Mouse (Mus musculus) liver, embryonic 12.5 days (tissue): ENCODE measurements around the gene Cacng4. TPM values are rescaled to one million over a fixed set of nuclear protein-coding genes. Genes with fewer than 3 reads are reported as not detected.
A peak's percentile ranks its signal among the peaks of the same experiment; 100 is the strongest.

Experiments
- ATAC-seq: fragments of 200-750 bp; cut with Nextera tagmentation; 2 replicates; pipeline ENCODE4 v1.8.0; 2017; ENCODE audit warnings: moderate number of reproducible peaks, mild to moderate bottlenecking, moderate library complexity
- H3K27ac ChIP-seq: fragments of 300-500 bp; sonication (generic); 2 replicates; pipeline ENCODE4 v1.5.1; 2016; ENCODE audit warnings: mild to moderate bottlenecking
- H3K27me3 ChIP-seq: fragments of 300-500 bp; sonication (generic); replicated peaks from 2 replicates; pipeline ENCODE4 v1.6.1; 2016; ENCODE audit warnings: mild to moderate bottlenecking, moderate library complexity
- H3K36me3 ChIP-seq: fragments of 300-500 bp; sonication (generic); 2 replicates; pipeline ENCODE4 v1.6.1; 2016; ENCODE audit warnings: mild to moderate bottlenecking, moderate library complexity
- H3K4me1 ChIP-seq: fragments of 300-500 bp; sonication (generic); 2 replicates; pipeline ENCODE4 v1.6.1; 2016
- H3K4me2 ChIP-seq: fragments of 300-500 bp; sonication (generic); 2 replicates; pipeline ENCODE4 v1.6.1; 2016; ENCODE audit warnings: mild to moderate bottlenecking, moderate library complexity
- H3K4me3 ChIP-seq: fragments of 300-500 bp; sonication (generic); 2 replicates; pipeline ENCODE4 v1.5.1; 2016; ENCODE audit warnings: mild to moderate bottlenecking, moderate library complexity
- H3K9ac ChIP-seq: fragments of 300-500 bp; sonication (generic); 2 replicates; pipeline ENCODE4 v1.6.1; 2016; ENCODE audit warnings: mild to moderate bottlenecking, moderate library complexity
- H3K9me3 ChIP-seq: fragments of 300-500 bp; sonication (generic); replicated peaks from 2 replicates; pipeline ENCODE4 v1.6.1; 2016; ENCODE audit warnings: mild to moderate bottlenecking, moderate library complexity
- WGBS: fragments of 180-500 bp; shearing (Covaris S2); methylation state at CpG from one replicate; pipeline ENCODE4 v1.1.7; 2016; ENCODE audit not compliant: insufficient replicate concordance; 5-methylcytosine and 5-hydroxymethylcytosine counted together
- polyA plus RNA-seq: library from polyadenylated mRNA; unstranded; fragments of >200 nt; fragmentation: Nextera tagmentation; extraction: Ambion mirVana; gene quantifications from 2 replicates; pipeline ENCODE4 v1.2.1, GENCODE M21; 2016

Gene Cacng4
- polyA plus RNA-seq: 0.61 and 0.68 TPM in 2 replicates

DNA sequence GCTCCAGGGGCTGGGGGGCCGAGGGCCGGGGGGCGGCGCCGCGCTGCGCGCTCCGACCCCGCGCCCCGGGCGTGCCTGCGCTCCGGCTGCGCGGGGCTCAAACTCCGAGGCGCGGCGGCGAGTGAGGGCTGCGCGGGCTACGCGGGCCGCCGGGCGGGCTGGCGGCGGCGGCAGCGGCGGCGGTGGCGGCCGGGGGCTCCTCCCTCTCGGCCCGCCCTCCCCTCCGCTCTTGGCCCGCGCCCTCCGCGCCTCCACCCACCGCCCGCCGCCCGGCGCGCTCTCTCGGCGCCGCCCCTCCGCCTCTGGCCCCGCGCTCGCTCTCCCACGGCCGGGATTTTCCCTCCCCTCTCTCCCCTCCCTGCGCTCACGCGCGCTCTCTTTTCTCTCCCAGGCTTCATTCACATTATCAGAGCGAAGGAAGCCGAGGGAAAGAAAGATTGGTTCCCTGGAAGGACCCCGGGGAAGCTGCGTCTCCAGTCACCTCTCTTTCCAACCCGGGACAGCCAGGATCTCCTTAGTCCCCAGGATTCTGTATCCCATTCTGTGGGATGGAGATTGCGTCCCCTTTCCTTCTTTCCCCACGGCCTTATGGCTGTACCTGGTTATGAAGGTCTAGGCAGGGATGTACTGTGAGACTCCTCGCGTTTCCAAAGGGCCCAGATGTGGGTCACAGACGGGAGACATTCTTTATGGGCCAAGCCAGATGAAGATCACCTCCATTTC is at the start of gene Cacng4:
Cacng4 (minus strand) TSS at position 11 of the 723 bp plus-strand sequence.
- Histone ChIP-seq H3K4me3 (peak within 1 kb of the TSS; percentile 48), H3K27me3 (peaks cover 99% of the 10 kb centered on the region), H3K9ac (no peak within 1 kb of the TSS), H3K4me1 (peaks cover 5% of the 10 kb centered on the region; the same call in 1 of the 2 replicates), H3K4me2 (peak within 1 kb of the TSS; percentile 59), H3K9me3 (no peaks in the 10 kb centered on the region), H3K36me3 (no peaks in the 10 kb centered on the region), H3K27ac (no peak within 1 kb of the TSS)
- no peak for ATAC-seq
- WGBS: 3% methylated on average over 27 of the region's 73 CpGs

DNA sequence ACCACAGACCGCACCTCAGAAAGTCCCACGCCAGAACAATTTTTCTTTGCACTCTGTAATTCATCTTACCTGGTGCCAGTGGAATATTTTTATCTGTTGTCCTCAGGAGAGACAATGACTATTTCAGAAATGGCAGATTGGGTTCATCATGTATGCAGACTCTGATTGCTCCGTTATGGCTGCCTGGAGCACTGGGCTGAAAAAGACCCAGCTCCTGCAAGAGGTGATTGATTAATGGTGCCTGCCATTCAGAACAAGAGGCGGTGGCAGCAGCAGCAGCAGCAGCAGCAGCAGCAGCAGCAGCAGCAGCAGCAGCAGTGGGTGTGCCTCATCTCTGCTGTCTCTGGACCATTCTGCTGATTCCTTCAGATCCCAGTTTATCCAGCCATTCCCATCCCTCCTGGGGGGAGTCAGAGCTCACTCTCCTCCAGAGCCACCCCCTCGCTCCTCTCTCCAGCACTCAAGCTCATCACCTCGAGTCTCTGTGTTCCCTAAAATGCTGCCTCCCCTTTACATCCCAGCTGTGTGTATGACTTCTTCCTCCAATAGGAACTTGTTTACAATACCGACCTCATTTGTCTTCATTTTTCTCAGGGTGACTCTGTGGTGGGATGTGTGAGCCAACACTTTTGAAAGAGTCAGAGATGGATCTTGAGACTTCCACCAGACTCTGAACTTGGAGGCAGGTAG is 39.1 kb upstream of the Cacng4 start:
- Histone ChIP-seq H3K4me1 (no peaks in the 10 kb centered on the region), H3K9ac (no peak overlapping the region), H3K27me3 (no peaks in the 10 kb centered on the region), H3K9me3 (no peaks in the 10 kb centered on the region), H3K4me2 (no peak overlapping the region), H3K27ac (no peak overlapping the region), H3K4me3 (no peak overlapping the region), H3K36me3 (no peaks in the 10 kb centered on the region)
- 53% methylated on average over 7 of the region's 7 CpGs for WGBS
- no peak for ATAC-seq

DNA sequence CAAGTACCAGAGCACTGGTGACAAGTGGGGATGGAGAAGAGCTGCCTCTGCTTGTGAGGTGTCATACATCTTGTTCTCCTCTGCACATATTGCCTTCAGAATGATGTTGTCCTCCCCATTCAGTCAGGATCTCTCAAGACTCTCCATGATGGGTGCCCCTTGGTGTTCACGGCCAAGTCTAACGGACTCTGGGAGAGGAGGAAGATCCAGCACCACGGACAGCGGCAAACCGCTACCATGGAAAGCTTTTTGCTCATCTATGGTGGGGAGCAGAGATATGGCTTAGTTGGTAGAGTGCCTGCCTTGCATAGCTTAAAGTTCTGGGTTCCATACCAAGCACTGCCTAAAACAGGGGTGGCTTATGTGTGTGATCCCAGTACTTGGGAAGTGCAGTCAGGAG is 22.8 kb upstream of the Cacng4 start:
- Histone ChIP-seq H3K9me3 (no peaks in the 10 kb centered on the region), H3K36me3 (no peaks in the 10 kb centered on the region), H3K27ac (no peak overlapping the region), H3K9ac (no peak overlapping the region), H3K4me2 (no peak overlapping the region), H3K4me3 (no peak overlapping the region), H3K27me3 (peaks cover 18% of the 10 kb centered on the region), H3K4me1 (no peaks in the 10 kb centered on the region)
- 38% methylated on average over 5 of the region's 5 CpGs for WGBS
- no peak for ATAC-seq

DNA sequence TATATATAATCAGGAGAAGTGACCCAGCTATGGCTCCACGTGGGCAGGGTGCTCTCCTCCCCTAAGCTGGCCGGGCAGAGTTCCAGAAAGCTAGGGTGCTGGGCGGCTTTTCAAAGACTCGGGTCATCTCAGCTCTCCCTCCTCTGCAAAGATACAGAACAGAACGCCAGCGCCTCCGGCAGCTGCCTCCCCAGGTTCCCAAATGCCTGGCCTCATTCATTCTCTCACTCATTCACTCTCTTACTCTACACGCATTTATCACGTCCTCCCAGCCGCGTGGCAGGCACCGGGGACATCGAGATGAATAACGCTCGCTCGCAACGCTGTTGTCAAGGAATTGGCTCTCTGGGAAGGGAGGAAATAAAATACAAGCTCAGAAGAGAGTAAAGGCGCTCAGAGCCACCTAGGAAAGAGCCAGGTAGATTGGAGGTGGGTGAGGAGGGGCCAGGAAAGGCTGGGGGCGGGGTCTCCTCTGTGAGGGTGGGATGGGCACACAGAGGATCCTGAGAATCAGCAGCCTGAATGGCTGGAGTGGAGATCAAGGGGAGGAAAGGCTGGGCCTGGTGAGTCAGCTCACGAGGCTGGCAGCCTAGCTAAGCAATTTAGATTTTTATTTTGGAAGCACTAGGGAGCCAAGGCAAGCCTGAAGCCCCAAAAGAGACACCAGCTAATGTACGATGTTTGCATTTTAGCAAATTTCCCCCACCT is 18.7 kb upstream of the Cacng4 start:
- whole genome bisulfite sequencing: 38% methylated on average over 21 of the region's 21 CpGs
- Histone ChIP-seq H3K27me3 (peaks cover 28% of the 10 kb centered on the region), H3K4me1 (no peaks in the 10 kb centered on the region), H3K36me3 (no peaks in the 10 kb centered on the region), H3K4me2 (no peak overlapping the region), H3K9me3 (no peaks in the 10 kb centered on the region), H3K9ac (no peak overlapping the region), H3K27ac (no peak overlapping the region), H3K4me3 (no peak overlapping the region)
- no peak for ATAC-seq

DNA sequence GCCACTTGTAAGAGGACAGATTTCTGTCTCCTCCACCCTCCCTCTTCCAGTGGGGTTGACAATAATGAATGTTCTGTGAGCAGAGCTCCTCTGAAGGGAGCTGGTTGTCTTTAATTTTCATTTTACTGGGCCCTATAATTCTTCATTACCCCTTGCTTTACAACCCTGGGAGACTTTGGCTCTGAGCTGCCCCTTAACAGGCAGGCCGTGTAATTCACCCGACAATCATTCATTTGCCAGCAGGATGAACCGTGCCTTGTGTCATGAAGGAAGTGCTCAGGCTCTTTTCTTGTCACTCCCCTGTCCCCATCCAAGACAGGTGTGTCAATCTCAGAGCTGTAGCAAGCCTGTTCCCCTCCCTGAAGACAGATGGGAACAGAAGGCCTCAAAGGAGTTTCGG is 18.1 kb upstream of the Cacng4 start:
- Histone ChIP-seq H3K27ac (no peak overlapping the region), H3K4me3 (no peak overlapping the region), H3K9me3 (no peaks in the 10 kb centered on the region), H3K9ac (no peak overlapping the region), H3K4me2 (no peak overlapping the region), H3K4me1 (no peaks in the 10 kb centered on the region), H3K36me3 (no peaks in the 10 kb centered on the region), H3K27me3 (peaks cover 28% of the 10 kb centered on the region)
- ATAC-seq: no peak
- 60% methylated on average over 4 of the region's 4 CpGs for WGBS

DNA sequence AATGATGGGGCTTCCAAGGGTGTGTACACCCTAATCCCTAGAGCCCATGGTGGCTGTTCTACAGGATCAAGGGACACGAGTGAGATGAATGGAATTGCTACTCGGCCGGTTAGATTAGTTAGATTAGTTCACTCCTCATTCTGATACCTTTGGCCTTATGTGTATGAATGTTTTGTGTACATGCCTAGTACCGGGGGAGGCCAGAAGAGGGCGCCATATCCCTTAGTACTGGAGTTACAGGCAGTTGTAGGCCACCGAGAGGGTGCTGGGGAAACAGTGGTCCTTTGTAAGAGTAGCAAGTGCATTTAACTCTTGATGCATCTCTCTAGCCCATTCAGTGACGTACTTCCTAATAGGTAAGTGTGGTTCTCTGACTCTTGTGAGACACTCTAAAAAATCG is 14.2 kb upstream of the Cacng4 start:
- Histone ChIP-seq H3K9me3 (no peaks in the 10 kb centered on the region), H3K9ac (no peak overlapping the region), H3K4me1 (no peaks in the 10 kb centered on the region), H3K27ac (no peak overlapping the region), H3K4me2 (no peak overlapping the region), H3K4me3 (no peak overlapping the region), H3K27me3 (peaks cover 23% of the 10 kb centered on the region), H3K36me3 (no peaks in the 10 kb centered on the region)
- no peak for ATAC-seq
- 43% methylated on average over 8 of the region's 8 CpGs for WGBS

DNA sequence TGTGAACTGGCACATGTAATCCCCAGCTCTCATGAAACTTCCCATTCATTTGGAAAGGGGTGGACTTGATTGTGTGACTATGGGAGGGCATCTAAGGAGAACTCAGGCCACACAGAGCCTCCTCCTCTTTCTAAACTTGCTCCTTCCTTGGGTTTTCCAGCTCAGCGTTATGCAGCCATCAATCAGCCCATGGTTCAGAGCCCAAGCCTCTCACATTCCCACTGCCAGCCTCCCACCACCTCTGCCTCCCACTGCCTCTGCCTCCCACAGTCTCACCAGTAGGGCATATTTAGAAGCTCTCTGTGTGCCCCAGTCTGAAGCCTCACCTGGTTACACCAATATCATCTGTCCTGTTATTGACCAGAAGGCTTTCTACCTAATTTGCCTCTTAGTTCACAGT is 11.7 kb upstream of the Cacng4 start:
- Histone ChIP-seq H3K4me1 (no peaks in the 10 kb centered on the region), H3K9ac (no peak overlapping the region), H3K36me3 (no peaks in the 10 kb centered on the region), H3K27me3 (peaks cover 14% of the 10 kb centered on the region; the same call in 1 of the 2 replicates), H3K4me2 (no peak overlapping the region), H3K9me3 (no peaks in the 10 kb centered on the region), H3K27ac (no peak overlapping the region), H3K4me3 (no peak overlapping the region)
- 52% methylated on average over 1 of the region's 1 CpGs for WGBS
- ATAC-seq: no peak

DNA sequence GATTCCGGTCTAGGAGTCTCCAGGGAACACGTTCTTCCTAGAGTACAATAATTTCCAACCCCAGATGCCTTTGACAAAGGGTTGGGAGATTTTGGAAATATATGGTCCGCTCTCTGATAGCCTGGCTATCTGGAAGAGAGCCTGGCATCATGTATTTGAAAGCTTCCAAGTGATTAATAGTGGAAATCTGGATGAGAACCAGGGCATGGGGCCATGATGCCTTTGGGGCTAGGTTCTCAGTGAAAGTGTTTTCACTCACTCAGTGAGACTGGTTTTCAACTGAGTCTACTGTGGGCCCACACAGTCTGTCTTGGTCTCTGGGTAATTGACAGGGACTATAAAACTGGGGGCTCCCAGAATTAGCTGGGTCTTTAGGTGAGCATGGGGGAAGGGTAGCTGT is 7.6 kb upstream of the Cacng4 start:
- Histone ChIP-seq H3K4me1 (no peaks in the 10 kb centered on the region), H3K9ac (no peak overlapping the region), H3K27me3 (peaks cover 52% of the 10 kb centered on the region), H3K4me3 (no peak overlapping the region), H3K4me2 (no peak overlapping the region), H3K27ac (no peak overlapping the region), H3K9me3 (no peaks in the 10 kb centered on the region), H3K36me3 (no peaks in the 10 kb centered on the region)
- ATAC-seq: no peak
- 54% methylated on average over 3 of the region's 3 CpGs for WGBS

DNA sequence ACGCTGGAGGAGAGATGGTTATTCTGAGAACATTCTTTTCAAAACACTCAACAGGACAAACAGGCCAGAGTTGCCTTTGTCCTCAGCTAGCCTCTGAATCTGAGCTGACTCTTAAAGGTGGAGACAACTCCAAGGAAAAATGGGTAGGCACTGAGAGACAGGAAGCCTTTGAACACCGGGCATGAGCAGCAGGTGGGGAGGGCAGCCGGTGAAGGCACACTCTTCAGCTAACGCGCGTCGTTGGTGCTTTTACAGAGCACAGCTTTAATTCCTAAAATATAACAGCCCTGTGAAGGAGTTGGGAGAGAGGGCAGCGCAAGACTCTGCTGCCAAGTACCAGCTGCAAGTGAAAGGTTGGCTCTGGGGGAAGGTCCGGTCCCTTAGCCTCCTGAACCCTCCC is 5.0 kb upstream of the Cacng4 start:
- no peak for ATAC-seq
- H3K27me3 ChIP-seq: peaks cover 78% of the 10 kb centered on the region
- WGBS: 38% methylated on average over 9 of the region's 9 CpGs

DNA sequence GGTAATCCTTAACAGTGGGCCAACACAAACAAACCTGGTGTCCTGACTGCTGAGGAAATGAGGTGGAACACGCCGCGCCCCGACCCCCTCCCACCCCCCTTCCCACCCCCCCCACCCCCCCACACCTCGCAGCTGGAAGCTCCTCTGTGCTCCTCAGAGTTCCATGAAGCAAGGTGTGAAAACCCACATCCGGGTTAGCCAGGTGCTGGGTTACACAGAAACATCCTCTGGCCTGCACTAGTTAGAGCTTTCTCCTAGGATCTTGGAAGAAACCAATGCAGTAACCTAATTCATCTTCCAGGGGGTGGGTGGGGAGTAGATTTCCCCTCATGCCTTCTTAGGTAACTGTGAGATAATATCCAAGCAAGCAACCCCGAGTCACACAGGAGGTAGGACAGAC is 2.0 kb upstream of the Cacng4 start:
- H3K9me3 ChIP-seq: no peaks in the 10 kb centered on the region
- ATAC-seq: no peak
- H3K27ac ChIP-seq: no peak overlapping the region
- H3K9ac ChIP-seq: no peak overlapping the region
- 21% methylated on average over 7 of the region's 7 CpGs for WGBS
- H3K4me3 ChIP-seq: no peak overlapping the region
- H3K4me1 ChIP-seq: peaks cover 5% of the 10 kb centered on the region; the same call in 1 of the 2 replicates
- H3K27me3 ChIP-seq: peaks cover 98% of the 10 kb centered on the region
- H3K4me2 ChIP-seq: no peak overlapping the region
- H3K36me3 ChIP-seq: no peaks in the 10 kb centered on the region

More for the DNA sequence above, 5.0 kb upstream of the Cacng4 start:
- H3K9ac ChIP-seq: no peak overlapping the region
- H3K4me2 ChIP-seq: no peak overlapping the region
- no peaks in the 10 kb centered on the region for H3K9me3 ChIP-seq
- no peaks in the 10 kb centered on the region for H3K36me3 ChIP-seq
- no peak overlapping the region for H3K27ac ChIP-seq
- no peak overlapping the region for H3K4me3 ChIP-seq
- H3K4me1 ChIP-seq: no peaks in the 10 kb centered on the region

DNA sequence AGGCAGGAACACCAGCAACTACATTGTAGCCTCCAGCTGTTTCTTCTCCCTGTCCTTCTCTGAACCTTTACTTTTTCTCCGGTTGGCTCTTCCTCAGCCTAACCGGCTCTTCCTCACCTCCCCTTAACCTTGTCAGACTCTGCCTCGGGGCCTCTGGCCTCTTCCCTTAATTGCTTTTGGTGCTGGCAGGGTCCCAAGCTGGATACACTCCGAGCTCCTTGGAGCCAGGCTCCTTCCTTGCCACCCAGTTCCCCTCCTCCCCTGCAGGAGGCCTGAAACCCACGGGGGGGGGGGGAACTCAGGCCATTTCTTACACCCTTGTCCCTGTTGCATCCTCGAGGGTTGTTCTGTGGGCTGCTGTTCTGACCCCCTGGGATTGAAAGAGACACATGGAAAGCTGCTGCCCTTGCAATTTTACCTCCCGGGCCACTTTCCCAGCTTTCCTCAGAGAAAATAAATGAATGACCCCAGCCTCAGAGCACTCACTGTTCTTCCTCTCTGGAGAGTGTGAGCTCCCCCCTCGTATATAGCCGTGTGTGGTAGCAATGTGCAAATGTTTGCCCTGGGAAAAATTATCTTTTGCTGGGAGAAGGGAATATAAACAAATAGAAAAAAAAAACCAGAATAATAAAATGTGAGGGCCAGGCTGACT is 1.2 kb upstream of the Cacng4 start:
- H3K9ac ChIP-seq: no peak overlapping the region
- peaks cover 5% of the 10 kb centered on the region; the same call in 1 of the 2 replicates for H3K4me1 ChIP-seq
- H3K27ac ChIP-seq: no peak overlapping the region
- H3K27me3 ChIP-seq: peaks cover 100% of the 10 kb centered on the region
- WGBS: 10% methylated on average over 9 of the region's 9 CpGs
- H3K36me3 ChIP-seq: no peaks in the 10 kb centered on the region
- H3K9me3 ChIP-seq: no peaks in the 10 kb centered on the region
- H3K4me2 ChIP-seq: no peak overlapping the region
- no peak for ATAC-seq
- no peak overlapping the region for H3K4me3 ChIP-seq

DNA sequence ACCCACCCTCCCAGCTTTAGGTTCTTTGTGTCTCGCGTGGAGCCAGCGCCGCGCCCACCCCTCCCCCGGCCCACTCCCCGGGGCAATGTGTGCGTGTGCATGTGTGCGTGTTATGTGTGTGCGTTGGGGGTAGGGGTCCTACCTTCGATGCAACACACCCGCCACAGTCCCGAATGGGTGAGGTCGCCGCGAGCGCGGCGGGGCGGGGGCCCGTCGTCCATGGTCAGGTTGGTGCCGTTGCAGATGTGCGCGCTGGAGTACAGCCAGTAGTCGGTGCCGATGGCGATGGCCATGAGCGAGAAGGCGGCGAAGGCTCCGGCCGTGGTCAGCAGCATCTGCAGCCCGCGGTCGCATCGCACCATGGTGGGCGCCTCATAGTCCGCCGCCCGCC is 259 bp downstream of the Cacng4 start:
- Histone ChIP-seq H3K9me3 (no peaks in the 10 kb centered on the region), H3K9ac (no peak overlapping the region), H3K27me3 (peaks cover 99% of the 10 kb centered on the region), H3K4me1 (peaks cover 5% of the 10 kb centered on the region; the same call in 1 of the 2 replicates), H3K27ac (no peak overlapping the region), H3K4me2 (peak overlapping the region; percentile 59), H3K4me3 (peak overlapping the region; percentile 48), H3K36me3 (no peaks in the 10 kb centered on the region)
- ATAC-seq: no peak
- 1% methylated on average over 41 of the region's 41 CpGs for WGBS
